ENCODE assay signal across 11 mouse cellular contexts in the genomic region with DNA sequence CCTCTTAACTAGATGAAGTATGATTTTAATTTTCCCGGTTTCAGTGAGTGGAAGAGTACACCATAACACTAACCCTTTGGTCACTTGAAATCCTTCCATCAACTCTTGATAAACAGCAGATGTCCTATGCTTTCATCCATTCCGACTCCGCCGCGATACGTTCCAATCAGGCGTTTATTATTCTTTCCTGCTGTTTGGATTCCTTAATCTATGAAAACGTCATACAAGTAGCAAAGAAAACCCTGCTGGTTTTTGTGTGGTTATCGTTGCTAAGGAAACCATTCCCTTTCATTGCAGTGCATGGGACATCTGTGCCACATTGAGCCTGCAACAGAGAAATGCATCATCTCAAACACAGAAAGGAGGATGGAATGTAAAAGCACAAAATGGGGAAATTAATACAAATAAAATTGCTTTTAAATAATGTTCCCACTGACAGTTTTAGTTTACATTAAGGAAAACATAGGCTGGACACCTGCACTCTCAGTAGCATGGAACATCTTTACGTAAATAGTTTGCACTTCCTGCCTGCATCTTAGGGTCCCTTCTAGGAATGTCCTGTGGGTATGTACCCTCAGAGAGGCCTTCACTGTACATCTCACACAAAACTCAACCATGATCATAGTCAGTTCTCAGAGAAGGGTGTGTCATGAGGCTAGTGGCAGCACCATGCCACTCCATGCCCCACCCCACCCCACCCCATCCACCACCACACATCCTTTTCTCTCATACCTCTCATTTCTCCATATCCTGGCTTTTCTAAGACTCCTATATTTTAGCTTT.
A peak's percentile ranks its signal among the peaks of the same experiment; 100 is the strongest.
DNase-seq lines count a peak whose midpoint lies in the region; ATAC-seq and TF ChIP-seq lines count a peak whose summit lies in the region.
"Had no signal": no experiment of that assay in that cellular context is flagged by ENCODE, and none has a peak within 500 bp of the region (broad histone marks: within the 10 kb centered on the region; RNA-seq: fewer than 3 reads in every experiment).

No protein-coding gene starts in this region.

- H3K4me1 ChIP-seq in embryonic facial prominence, embryonic 15.5 days, result no peaks in the 10 kb centered on the region
- H3K4me1 ChIP-seq in hindbrain, postnatal 0 days (ENCODE audit: insufficient read depth, low read length), result peaks cover 14% of the 10 kb centered on the region; the same call in 1 of the 2 replicates
- peaks cover 3% of the 10 kb centered on the region; the same call in 1 of the 2 replicates for H3K4me1 ChIP-seq in midbrain, postnatal 0 days (ENCODE audit: insufficient read depth, low read length)

- H3K27me3 ChIP-seq in embryonic facial prominence, embryonic 15.5 days, result no peaks in the 10 kb centered on the region
- H3K27me3 ChIP-seq in hindbrain, postnatal 0 days (ENCODE audit: insufficient read depth, low read length), result no peaks in the 10 kb centered on the region
- no peaks in the 10 kb centered on the region for H3K27me3 ChIP-seq in midbrain, postnatal 0 days (ENCODE audit: insufficient read depth, low read length)

- H3K36me3 ChIP-seq in embryonic facial prominence, embryonic 15.5 days, result no peaks in the 10 kb centered on the region
- H3K36me3 ChIP-seq in hindbrain, postnatal 0 days (ENCODE audit: insufficient read depth, low read length), result no peaks in the 10 kb centered on the region
- no peaks in the 10 kb centered on the region for H3K36me3 ChIP-seq in midbrain, postnatal 0 days (ENCODE audit: insufficient read depth, low read length)

- H3K4me2 ChIP-seq in embryonic facial prominence, embryonic 15.5 days (replicated peaks), result peak overlapping the region; percentile 12; the same call in 1 of the 2 replicates
- peak overlapping the region; percentile 34; the same call in 1 of the 2 replicates for H3K4me2 ChIP-seq in hindbrain, postnatal 0 days (ENCODE audit: low read depth, low read length)
- H3K4me2 ChIP-seq in midbrain, postnatal 0 days (ENCODE audit: low read depth, low read length, poor library complexity, severe bottlenecking), result peak overlapping the region; percentile 15; the same call in 1 of the 2 replicates

- intact Hi-C loops in heart, postnatal 14 days (cut with DNase I), result no loop called here

- no peak overlapping the region for H3K27ac ChIP-seq in embryonic facial prominence, embryonic 15.5 days (replicated peaks)
- H3K27ac ChIP-seq in hindbrain, postnatal 0 days, result no peak overlapping the region
- H3K27ac ChIP-seq in midbrain, postnatal 0 days (ENCODE audit: low read depth, low read length), result no peak overlapping the region; the same call in 1 of the 2 replicates

- H3K4me3 ChIP-seq in embryonic facial prominence, embryonic 15.5 days (replicated peaks), result no peak overlapping the region
- H3K4me3 ChIP-seq in hindbrain, postnatal 0 days (ENCODE audit: low read length), result no peak overlapping the region
- no peak overlapping the region for H3K4me3 ChIP-seq in midbrain, postnatal 0 days (ENCODE audit: low read depth, low read length)

- WGBS in embryonic facial prominence, embryonic 15.5 days, result 42% methylated on average over 10 of the region's 10 CpGs
- WGBS in hindbrain, postnatal 0 days, result 22% methylated on average over 10 of the region's 10 CpGs
- 21% methylated on average over 10 of the region's 10 CpGs for WGBS in midbrain, postnatal 0 days

- DNase-seq in layer of hippocampus, adult 11-12 months (ENCODE audit: low spot score), result peak; percentile 39
- DNase-seq in layer of hippocampus, postnatal 10 days (ENCODE audit: low spot score in 2 of 2), result no peak
- DNase-seq in hindbrain, postnatal 0 days (ENCODE audit: low spot score), result peak; percentile 70
- peak; percentile 68 for DNase-seq in midbrain, postnatal 0 days (ENCODE audit: low spot score)
- no peak for DNase-seq in adrenal gland, postnatal 14 days
- DNase-seq in heart, postnatal 14 days, result no peak
- DNase-seq in urinary bladder, adult 18-20 months (ENCODE audit: low spot score in 2 of 2), result no peak
- DNase-seq: cerebellum, adult 11 months; heart, postnatal 4 days; lung, adult 2 months had no signal

- no peak for ATAC-seq in embryonic facial prominence, embryonic 15.5 days (ENCODE audit: insufficient number of reproducible peaks, low FRiP score, low TSS enrichment, low read depth)
- peak; percentile 80 for ATAC-seq in hindbrain, postnatal 0 days
- ATAC-seq in midbrain, postnatal 0 days (ENCODE audit: low FRiP score), result no peak; the same call in 1 of the 2 replicates

- H3K9me3 ChIP-seq in embryonic facial prominence, embryonic 15.5 days (replicated peaks), result no peaks in the 10 kb centered on the region
- H3K9me3 ChIP-seq in hindbrain, postnatal 0 days (ENCODE audit: low read length), result no peaks in the 10 kb centered on the region
- H3K9me3 ChIP-seq in midbrain, postnatal 0 days (ENCODE audit: low read length), result no peaks in the 10 kb centered on the region

- no peak for TF ChIP-seq CTCF in hindbrain, postnatal 0 days (IDR thresholded peaks at IDR 0.05; ENCODE audit: low read depth)
- TF ChIP-seq CTCF in midbrain, postnatal 0 days (IDR thresholded peaks at IDR 0.05), result no peak

- H3K9ac ChIP-seq in embryonic facial prominence, embryonic 15.5 days, result no peak overlapping the region
- H3K9ac ChIP-seq in hindbrain, postnatal 0 days (replicated peaks; ENCODE audit: low read length), result no peak overlapping the region
- no peak overlapping the region for H3K9ac ChIP-seq in midbrain, postnatal 0 days (replicated peaks; ENCODE audit: low read length, poor library complexity, severe bottlenecking)

Comparison
In these comparisons a context has a peak if more than half of its experiments do, and no peak if none do; other contexts are left out.
1. DNase-seq: peak in layer of hippocampus, adult 11-12 months (single experiment), hindbrain, postnatal 0 days (single experiment) and midbrain, postnatal 0 days (single experiment); none in layer of hippocampus, postnatal 10 days (0 of 2), adrenal gland, postnatal 14 days (single experiment), heart, postnatal 14 days (0 of 2) and urinary bladder, adult 18-20 months (0 of 2).
2. Peak in every context shown above with its lines, with median percentiles within 50 percentile points of each other: H3K4me2 ChIP-seq.